Comparison of ENCODE assay signal across 8 mouse cellular contexts in the genomic region with DNA sequence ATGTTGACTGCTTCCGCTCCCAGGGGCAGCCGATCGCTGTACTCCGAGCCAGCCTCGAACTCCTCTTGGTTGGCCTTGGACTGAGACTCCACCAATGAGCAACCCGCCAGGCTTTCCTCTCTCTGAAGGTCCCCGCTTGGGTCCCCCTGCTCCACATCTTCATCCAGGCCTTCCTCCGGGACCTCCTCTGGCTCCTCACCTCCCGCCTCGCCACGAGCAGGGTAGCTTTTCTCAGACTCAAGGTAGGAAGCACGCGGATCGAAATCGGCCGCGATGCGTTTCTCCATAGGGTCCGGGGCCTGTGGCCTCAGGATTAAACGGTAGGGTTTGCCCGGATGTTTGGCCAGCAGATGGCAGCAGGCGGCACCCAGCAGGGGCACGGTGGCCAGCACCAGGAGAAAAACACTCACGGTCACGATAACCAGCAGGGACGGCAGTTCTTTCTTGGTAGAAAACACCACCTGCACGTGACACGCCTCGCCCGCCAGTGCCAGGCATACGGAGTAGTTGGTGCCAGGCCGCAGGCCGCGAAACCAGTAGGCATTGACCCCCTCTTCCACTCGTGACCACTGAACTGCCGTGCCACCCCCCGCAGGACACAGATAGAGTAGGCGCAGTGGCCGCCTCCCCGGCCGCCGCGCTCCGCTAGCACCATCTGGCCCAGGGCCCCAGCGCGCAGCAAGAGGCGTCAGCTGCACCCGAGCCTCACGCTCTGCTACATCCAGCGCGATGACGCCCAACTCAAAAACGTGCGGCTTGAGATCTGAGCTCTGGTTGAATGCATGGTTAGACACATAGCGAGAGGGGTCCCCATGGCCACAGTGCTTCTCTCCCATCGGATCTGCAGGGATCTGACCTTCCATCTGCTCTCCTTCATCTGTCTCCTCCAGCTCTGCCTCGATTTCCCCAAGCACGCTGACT. TPM values are rescaled to one million over a fixed set of nuclear protein-coding genes. Genes with fewer than 3 reads are reported as not detected.
DNase-seq lines count a peak whose midpoint lies in the region; ATAC-seq lines count a peak whose summit lies in the region.

No protein-coding gene starts in this region.

- H3K4me2 ChIP-seq in heart, embryonic 14.5 days (ENCODE audit: low read length) = peak overlapping the region; percentile 50
- H3K4me2 ChIP-seq in lung, embryonic 16.5 days (ENCODE audit: low read depth, low read length) = peak overlapping the region; percentile 50

- no peaks in the 10 kb centered on the region for H3K36me3 ChIP-seq in heart, embryonic 14.5 days (ENCODE audit: control insufficient read depth, insufficient read depth, low read length)
- no peaks in the 10 kb centered on the region for H3K36me3 ChIP-seq in lung, embryonic 16.5 days (ENCODE audit: control insufficient read depth, insufficient read depth, low read length)

- H3K9me3 ChIP-seq in heart, embryonic 14.5 days (ENCODE audit: control insufficient read depth, low read length) = no peaks in the 10 kb centered on the region
- H3K9me3 ChIP-seq in lung, embryonic 16.5 days (ENCODE audit: control insufficient read depth, low read length) = no peaks in the 10 kb centered on the region

- under 1% methylated on average over 58 of the region's 58 CpGs for WGBS in heart, embryonic 14.5 days
- WGBS in lung, embryonic 16.5 days = 1% methylated on average over 58 of the region's 58 CpGs

- H3K9ac ChIP-seq in heart, embryonic 14.5 days (ENCODE audit: low read length) = no peak overlapping the region
- no peak overlapping the region for H3K9ac ChIP-seq in lung, embryonic 16.5 days (ENCODE audit: low read length)

- peak; percentile 58 to 67 for DNase-seq in left cerebral cortex, adult 18-20 months (ENCODE audit: low spot score in 2 of 2)
- DNase-seq in left cerebral cortex, adult 11 months (ENCODE audit: low spot score) = no peak
- peak; percentile 76 for DNase-seq in embryo, embryonic 10 days (ENCODE audit: low spot score)
- peak; percentile 72 to 73 for DNase-seq in kidney, postnatal 25 days
- DNase-seq in T-cell, adult 2 months (ENCODE audit: low spot score) = no peak

- peaks cover 12 to 30% of the 10 kb centered on the region in 2 experiments; a peak in 3 of 4 replicates for H3K4me1 ChIP-seq in heart, embryonic 14.5 days (ENCODE audit: control insufficient read depth in 2 of 2, insufficient read depth in 2 of 2, low read length in 2 of 2)
- peaks cover 18% of the 10 kb centered on the region for H3K4me1 ChIP-seq in lung, embryonic 16.5 days (replicated peaks; ENCODE audit: control insufficient read depth, insufficient read depth, low read length)

- no peak overlapping the region for H3K27ac ChIP-seq in heart, embryonic 14.5 days (replicated peaks in 1 of 2; ENCODE audit: control insufficient read depth in 1 of 2, insufficient read depth in 1 of 2, low read depth in 2 of 2, low read length in 2 of 2)
- no peak overlapping the region for H3K27ac ChIP-seq in lung, embryonic 16.5 days (ENCODE audit: low read length)

- peak overlapping the region; percentile 21 to 28 for H3K4me3 ChIP-seq in heart, embryonic 14.5 days (ENCODE audit: control insufficient read depth in 1 of 2, insufficient read depth in 1 of 2, low read depth in 1 of 2, low read length in 2 of 2)
- peak overlapping the region; percentile 24 for H3K4me3 ChIP-seq in lung, embryonic 16.5 days (ENCODE audit: low read length)

- peaks cover 96% of the 10 kb centered on the region for H3K27me3 ChIP-seq in heart, embryonic 14.5 days (ENCODE audit: control insufficient read depth, insufficient read depth, low read length)
- H3K27me3 ChIP-seq in lung, embryonic 16.5 days (ENCODE audit: control insufficient read depth, insufficient read depth, low read depth, low read length) = peaks cover 91% of the 10 kb centered on the region

- ATAC-seq in heart, embryonic 14.5 days (ENCODE audit: insufficient number of reproducible peaks, insufficient read depth, low FRiP score, low read depth) = no peak
- ATAC-seq in lung, embryonic 16.5 days (ENCODE audit: low read depth) = peak; percentile 67
- peak; percentile 31 for ATAC-seq in neutrophil, adult 5-6 weeks (ENCODE audit: extremely low read depth, insufficient number of reproducible peaks, low FRiP score, poor library complexity, severe bottlenecking)

RNA-seq across cellular contexts. Expression of gene Islr, which starts 6.1 kb away (rescaled TPM):
- 10 to 100 TPM; 16.5 to 17.4 TPM for total RNA-seq in left cerebral cortex, adult 18-20 months (2021)
- 10.5 and 15.6 TPM in 2 replicates for polyA plus RNA-seq in heart, embryonic 14.5 days (2014; fragmentation: Nextera tagmentation; extraction: Ambion mirVana)
- 79.4 and 79.9 TPM in 2 replicates for polyA plus RNA-seq in lung, embryonic 16.5 days (2015; fragmentation: Nextera tagmentation; extraction: Ambion mirVana)
- not detected in 2 replicates for total RNA-seq in neutrophil, adult 5-6 weeks (2017)

RNA-seq across cellular contexts. Expression of gene Islr2, which starts 6.1 kb away (rescaled TPM):
- total RNA-seq in left cerebral cortex, adult 18-20 months (2021) = 10 to 100 TPM; 71.2 to 72.3 TPM
- not detected in 2 replicates for polyA plus RNA-seq in heart, embryonic 14.5 days (2014; fragmentation: Nextera tagmentation; extraction: Ambion mirVana)
- polyA plus RNA-seq in lung, embryonic 16.5 days (2015; fragmentation: Nextera tagmentation; extraction: Ambion mirVana) = 0.25 and 0.38 TPM in 2 replicates
- total RNA-seq in neutrophil, adult 5-6 weeks (2017) = 0.86 and 1.4 TPM in 2 replicates

RNA-seq across cellular contexts. Expression of gene Pml, which starts 51.5 kb away (rescaled TPM):
- total RNA-seq in left cerebral cortex, adult 18-20 months (2021) = 10 to 100 TPM; 17.2 to 17.7 TPM
- 11.0 and 11.8 TPM in 2 replicates for polyA plus RNA-seq in heart, embryonic 14.5 days (2014; fragmentation: Nextera tagmentation; extraction: Ambion mirVana)
- polyA plus RNA-seq in lung, embryonic 16.5 days (2015; fragmentation: Nextera tagmentation; extraction: Ambion mirVana) = 20.4 and 21.6 TPM in 2 replicates
- total RNA-seq in neutrophil, adult 5-6 weeks (2017) = 91.2 and 103 TPM in 2 replicates

RNA-seq across cellular contexts. Expression of gene Stoml1, which starts 54.9 kb away (rescaled TPM):
- 10 to 100 TPM; 67.9 to 69.7 TPM for total RNA-seq in left cerebral cortex, adult 18-20 months (2021)
- 22.7 and 25.6 TPM in 2 replicates for polyA plus RNA-seq in heart, embryonic 14.5 days (2014; fragmentation: Nextera tagmentation; extraction: Ambion mirVana)
- polyA plus RNA-seq in lung, embryonic 16.5 days (2015; fragmentation: Nextera tagmentation; extraction: Ambion mirVana) = 28.7 and 28.8 TPM in 2 replicates
- 32.3 and 37.6 TPM in 2 replicates for total RNA-seq in neutrophil, adult 5-6 weeks (2017)

Comparison
In these comparisons a context has a peak if more than half of its experiments do, and no peak if none do; other contexts are left out.
1. DNase-seq: peak in left cerebral cortex, adult 18-20 months (2 of 2), embryo, embryonic 10 days (single experiment) and kidney, postnatal 25 days (2 of 2); none in left cerebral cortex, adult 11 months (single experiment) and T-cell, adult 2 months (single experiment).
2. RNA of gene Islr, which starts 6.1 kb away (total RNA-seq): 16.5 to 17.4 TPM in left cerebral cortex, adult 18-20 months; not detected in neutrophil, adult 5-6 weeks; every median in the first group is over 10 times any median in the second.
3. RNA of gene Islr2, which starts 6.1 kb away (total RNA-seq): 71.2 to 72.3 TPM in left cerebral cortex, adult 18-20 months; 0.86 to 1.4 TPM in neutrophil, adult 5-6 weeks; every median in the first group is over 10 times any median in the second.